Mouse (Mus musculus) bone marrow macrophage, adult 2 months (primary cell): ENCODE results near the gene Prep.

ENCODE experiments used
- CTCF ChIP-seq: IDR thresholded peaks from 2 replicates; pipeline ENCODE4 v1.5.1; 2012; ENCODE audit warnings: low read depth, mild to moderate bottlenecking, low read length, moderate library complexity
- POLR2A ChIP-seq: IDR thresholded peaks from 2 replicates; pipeline ENCODE4 v1.6.1; 2012; ENCODE audit warnings: mild to moderate bottlenecking, low read depth, low read length, borderline replicate concordance

DNA sequence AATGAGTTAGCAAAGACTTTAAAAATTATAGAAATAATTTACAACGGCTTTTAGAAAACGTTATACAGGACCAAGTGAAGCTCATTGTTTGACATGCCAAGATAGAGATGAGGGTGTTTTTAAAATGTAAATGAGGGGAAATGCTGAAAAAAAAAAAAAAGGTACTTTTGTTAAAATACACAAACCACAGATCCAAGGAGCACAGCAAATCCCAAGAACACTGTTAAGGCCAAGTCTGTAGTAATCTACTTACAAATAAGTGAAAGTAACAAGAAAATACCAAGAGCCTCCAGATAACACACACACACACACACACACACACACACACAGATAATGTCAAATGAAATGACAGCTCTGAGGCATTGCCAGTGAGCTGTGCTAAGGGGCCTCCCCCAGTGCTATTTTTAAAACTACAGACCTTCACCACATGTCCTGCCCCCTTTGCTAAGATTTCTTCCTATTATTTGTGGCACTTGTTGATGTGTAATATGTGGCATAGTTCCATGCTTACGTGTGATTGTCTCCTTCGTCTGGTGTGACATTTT is 37.6 kb downstream of the Prep start:
- TF ChIP-seq POLR2A (no peak), CTCF (no peak)
